Mouse (Mus musculus) NIH3T3 (cell line): ENCODE data around the gene Mrpl50.
A peak's percentile ranks its signal among the peaks of the same experiment; 100 is the strongest.
"Not testable (repeated sequence)": the region's sequence is repeated elsewhere in the genome, so short reads cannot be mapped to it uniquely, and the experiment has no call there.

ENCODE experiments used
- DNase-seq: peaks from one replicate; pipeline ENCODE4 v3.0.0-alpha.2; 2012; ENCODE audit warnings: low read depth

Mrpl50 gene

DNA sequence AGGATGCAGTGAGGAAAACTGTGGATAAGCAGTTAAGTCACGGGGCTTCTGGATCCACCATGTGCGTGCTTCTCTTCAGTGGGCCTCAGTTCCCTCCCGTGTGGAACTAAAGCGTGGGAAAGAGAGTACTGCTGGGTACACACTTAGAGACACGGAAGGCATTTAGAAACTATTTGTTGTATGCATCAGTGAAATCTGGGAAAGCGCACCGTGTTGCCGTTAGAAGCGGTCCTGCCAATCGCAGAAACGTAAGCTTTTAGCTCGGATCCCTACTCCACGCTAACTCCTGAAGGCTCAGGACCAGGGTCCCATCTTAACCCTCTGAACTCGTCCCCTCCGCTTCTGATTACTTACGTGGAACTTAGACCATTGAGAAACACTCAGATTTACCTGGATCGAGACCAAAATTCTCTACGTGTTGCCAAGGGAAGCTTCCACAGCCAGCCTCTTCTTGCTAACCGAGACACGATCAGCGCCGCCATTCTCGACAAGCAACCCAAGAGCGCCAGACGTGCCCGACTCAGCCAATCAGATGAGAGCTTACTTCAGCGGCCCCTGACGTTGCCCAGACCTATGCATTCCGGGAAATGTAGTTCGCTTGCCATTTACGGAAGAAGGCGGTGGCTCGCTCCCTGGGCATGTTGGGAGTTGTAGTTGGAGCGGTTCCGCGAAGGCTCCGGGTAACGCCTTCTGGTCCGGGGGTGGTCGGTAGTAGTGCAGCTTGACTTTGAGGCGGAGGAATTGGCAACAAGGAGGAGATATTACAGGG, at the start of gene Mrpl50, which contains the start of gene Zfp189:
Gene Mrpl50 (minus strand): TSS at position 522 of the 769 bp plus-strand sequence.
Gene Zfp189 (plus strand): TSS at position 605 of the 769 bp plus-strand sequence.
- DNase-seq, result peak; percentile 95

DNA sequence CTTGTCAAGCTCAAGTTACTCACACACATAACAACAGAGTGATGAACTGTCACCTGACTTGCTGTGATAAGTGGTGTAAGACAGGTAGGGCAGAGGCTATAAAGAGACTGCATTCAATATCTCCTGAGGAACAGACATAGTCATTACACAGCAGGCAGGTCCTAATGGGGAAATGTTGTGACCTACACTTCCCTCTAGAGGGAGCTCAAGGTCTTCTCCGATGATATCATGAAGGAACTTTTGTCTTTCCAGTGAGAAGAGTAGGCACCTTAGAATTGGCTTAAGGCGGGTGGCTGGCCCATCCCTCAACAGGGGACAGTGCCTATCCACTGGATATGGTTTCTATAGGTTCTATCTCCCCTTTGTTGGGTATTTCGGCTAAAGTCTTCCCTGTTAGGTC, 46.7 kb upstream of the Mrpl50 start:
- peak; percentile 76 for DNase-seq

DNA sequence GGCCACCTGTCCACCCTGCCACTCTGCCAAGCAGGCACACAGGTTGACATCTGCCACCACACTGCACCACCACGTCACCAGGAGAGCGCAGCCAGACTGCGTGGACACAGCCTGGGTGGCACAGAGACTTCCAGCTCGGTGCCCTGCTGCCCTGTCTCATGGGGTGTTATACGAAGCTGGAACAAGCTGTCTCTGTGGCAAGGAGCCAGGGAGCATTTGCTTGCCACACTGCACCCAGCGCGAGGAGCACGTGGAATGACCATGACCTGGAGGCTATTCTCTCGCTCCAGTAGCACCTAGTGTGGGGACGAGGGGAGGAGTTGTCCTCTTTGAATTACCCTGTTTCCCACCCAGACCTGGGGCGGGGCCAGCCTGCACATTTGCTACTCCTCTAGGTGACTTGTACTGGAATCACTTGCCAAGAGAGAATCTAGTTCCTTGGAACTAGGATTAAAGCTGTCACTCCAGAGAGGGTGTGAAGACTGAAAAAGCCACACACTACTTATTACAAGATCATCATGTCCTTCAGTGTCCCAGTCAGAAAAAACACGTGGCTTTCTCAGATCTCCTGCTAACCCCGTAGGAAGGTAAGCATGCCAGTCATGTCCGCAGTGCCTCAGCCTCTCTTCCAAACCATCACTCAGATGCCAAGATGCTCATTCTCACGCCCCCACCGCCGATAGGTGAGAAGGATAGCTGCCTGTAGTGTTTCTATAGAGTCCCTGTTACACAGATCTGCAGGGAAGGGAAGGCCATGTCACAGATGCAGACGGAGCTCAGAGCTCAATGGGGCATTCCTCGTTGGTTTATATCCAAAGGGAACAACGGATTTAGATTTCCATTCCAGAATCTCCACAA, 39.3 kb upstream of the Mrpl50 start:
- peak; percentile 2 for DNase-seq

DNA sequence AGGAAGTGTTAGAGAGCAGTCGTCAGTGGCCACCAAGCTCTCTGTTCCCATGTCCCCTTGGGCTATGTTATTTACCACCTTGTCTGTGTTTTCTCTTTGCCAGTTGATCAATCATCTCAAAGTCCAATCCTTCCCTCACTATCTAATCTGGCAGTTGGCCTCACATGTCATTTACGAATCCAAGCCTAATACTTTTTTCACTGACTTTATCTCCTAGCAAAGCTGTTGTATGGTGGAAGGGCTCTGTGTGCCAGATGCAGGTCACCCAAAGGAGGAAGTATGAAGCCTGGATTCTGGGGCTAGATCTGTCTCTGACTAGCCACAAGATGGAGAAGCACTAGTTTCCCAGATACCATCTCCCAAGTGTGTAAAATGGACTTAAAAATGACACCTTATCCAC, 37.3 kb upstream of the Mrpl50 start:
- DNase-seq, result no peak

DNA sequence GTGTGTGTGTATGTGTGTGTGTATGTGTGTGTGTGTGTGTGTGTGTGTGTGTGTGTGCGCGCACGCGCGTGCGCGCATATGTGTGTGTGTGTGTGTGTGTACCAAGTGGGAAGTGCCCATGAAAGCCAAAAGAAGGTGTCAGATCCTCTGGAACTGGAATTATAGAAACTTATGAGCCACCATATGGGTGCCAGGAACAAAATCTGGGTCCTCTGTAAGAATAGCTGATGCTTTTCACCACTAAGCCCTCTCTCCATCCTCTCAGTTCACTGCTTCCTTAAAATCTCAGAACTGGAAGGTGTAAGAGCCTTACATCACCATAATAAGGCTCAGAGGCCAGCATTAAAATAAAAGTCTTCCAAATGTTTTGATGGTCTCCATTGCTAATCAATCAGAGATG, 36.5 kb upstream of the Mrpl50 start:
- DNase-seq, result no peak

DNA sequence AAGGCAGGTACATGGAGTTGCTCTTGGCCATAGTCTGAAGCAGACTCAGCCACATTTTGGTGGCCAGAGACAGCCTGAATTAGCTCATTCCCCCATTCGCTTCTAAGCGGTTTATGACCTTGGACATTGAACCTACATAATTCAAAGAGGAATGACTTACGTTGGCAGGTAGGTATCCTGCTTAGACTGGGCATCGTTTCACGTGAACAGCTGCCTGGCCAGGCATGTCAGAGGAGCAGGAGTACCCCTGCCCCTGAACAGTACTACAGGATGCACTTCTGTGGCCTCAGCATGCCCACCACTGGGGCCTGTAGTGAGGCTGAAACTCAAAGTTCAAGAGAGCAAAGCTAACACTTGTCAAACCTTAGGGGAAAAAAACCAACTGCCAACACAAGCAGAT, 32.5 kb upstream of the Mrpl50 start:
- DNase-seq, result no peak

DNA sequence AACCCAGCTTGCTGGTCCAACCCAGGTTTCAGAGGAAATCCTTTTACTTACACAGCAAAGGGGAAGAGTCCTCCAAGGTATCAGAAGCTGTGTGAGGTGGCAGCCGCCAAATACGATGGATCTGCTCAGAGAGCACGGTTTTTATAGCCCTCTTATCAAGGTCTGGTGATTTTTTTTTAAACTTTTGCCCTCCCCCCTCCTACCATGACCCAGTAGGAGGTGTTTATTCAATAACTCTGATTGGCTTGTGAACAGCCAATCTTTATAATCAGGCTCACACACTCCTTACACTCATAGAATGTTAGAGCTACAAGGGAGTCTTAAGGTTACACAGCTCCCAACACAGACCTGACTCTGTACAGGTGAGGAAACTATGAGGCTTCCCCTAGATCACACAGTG, 28.5 kb upstream of the Mrpl50 start, which contains the start of gene Aldob:
Gene Aldob (minus strand): TSS at position 164 of the 400 bp plus-strand sequence.
- no peak for DNase-seq

DNA sequence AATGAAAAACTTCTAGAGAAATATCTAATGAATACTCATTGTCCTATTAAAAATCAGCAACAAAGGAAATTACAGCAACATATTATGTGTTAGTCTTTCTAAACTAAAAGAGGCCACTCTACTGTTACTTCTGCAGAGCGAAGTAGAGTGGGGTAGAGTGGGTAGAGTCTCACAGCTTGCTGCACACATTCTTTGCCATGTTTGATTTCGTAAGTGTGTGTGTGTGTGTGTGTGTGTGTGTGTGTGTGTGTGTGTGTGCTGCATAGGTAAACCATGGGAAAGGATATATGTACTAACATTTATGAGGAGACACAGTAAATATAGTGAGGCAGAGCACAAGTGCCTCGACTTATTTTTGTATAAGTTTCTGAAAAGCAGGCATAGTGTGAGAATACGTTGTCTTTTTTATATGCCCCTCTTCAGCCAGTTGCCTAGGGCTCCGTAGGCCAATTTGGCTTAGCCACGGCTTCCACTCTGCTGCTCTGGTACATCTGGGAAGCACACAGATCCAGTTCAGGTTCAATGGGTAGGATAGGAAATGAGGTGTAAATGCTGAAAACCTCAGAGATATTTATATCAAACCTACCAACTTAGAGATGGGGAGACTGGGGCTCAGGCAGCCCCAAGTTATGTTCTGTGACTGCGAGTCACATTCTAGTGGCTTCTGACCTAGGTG, 26.8 kb upstream of the Mrpl50 start:
- DNase-seq, result no peak

DNA sequence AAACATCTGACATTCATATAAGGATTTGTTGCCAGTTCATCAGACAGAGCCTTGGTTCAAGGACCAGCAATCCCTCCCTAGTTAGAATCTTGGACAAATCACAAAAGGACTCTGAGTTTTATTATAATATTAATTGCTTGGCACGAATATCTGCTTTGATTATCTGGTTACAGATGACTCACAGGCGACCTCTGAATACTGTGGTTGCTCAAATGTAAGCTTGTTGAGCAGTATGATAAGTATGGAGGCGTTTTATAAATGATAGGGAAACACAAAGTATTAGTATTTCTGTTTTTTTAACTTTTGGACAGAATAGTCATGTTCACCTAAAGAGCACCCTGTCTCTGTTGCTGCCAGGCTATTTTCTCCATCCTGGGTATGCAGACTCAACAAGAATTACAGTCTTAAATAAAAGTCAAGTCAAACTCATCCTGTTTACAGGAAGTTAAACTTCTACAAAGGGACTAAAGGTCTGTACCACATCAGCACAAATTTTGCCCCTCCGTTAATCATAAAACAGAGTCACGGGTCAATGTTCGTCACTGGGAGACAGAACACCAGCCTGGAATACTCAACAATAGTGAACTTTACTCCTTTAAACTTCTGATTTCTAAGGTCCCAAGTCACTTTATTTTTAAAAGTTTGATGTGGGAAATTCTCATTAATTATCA, 26.1 kb upstream of the Mrpl50 start:
- DNase-seq, result peak; percentile 43

DNA sequence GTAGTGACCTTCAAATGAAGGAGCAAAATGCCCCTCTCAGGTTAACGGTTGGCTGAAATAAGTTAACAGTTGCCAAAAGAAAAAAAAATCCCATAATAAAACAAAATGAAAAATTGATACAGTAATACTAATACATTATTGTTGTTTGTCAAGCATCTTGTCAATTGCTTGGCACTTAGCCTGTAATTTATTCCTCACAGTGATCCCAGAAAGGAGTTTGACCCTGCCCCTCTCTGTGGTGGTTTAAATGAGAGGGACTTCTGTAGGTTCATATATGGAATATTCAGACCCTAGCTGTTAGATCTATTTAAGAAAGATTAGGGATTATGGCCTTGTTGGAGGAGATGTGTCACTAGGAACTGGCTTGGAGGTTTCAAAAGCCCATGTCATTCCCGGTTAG, 25.1 kb upstream of the Mrpl50 start:
- DNase-seq, result no peak

DNA sequence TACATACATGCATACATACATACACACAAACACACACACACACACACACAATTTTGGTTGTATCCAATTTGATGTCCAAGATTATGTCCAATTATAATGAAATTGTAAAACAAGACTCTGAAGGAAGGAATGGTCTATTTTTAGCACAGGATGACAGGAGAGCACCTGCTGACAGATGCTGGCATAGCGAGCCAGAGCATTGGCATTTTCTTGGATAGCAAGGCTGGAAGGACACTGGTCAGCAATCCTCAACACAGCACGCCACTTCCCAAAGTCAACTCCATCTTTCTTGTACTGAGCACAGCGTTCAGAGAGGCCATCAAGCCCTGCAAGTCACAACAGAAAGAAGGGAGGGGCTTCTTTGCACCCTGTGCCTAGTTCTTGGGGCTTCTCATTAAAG, 20.1 kb upstream of the Mrpl50 start:
- no peak for DNase-seq

DNA sequence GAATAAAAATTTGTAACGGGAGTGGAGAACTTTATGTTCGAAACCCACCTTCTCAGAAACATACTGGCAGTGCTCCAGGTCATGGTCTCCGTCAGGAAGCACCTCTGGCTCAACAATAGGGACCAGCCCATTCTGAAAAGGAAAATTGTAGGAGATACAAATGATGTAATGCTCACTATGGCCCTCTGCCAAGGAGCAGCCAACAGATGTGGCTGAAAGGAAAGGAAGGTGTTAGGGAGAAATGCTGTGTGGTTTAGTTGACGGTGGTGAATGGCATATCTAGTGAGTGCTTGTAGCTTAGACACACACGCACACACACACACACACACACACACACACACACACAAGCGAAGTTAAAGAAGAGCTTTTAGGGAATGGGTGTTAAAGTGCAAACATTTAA, 18.8 kb upstream of the Mrpl50 start:
- peak; percentile 39 for DNase-seq

DNA sequence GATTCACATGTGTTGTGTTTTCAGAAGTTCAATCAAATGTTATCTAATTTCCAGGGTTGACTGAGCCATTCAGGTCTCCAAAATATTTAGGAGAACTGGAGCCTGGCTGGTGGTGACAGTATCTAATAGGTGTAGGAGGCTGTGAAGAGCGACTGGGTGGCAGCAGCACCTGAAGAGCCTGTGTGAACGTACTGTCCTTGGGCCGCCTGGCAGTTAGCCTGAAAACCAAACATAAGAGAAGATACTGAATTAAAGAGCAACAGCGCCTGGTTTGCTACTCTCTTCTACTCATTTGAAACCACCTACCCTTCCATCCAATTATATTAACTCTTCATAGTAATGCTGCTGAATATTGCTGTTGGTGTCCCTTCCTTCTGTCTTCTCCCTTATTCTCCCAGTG, 15.8 kb upstream of the Mrpl50 start:
- no peak for DNase-seq

DNA sequence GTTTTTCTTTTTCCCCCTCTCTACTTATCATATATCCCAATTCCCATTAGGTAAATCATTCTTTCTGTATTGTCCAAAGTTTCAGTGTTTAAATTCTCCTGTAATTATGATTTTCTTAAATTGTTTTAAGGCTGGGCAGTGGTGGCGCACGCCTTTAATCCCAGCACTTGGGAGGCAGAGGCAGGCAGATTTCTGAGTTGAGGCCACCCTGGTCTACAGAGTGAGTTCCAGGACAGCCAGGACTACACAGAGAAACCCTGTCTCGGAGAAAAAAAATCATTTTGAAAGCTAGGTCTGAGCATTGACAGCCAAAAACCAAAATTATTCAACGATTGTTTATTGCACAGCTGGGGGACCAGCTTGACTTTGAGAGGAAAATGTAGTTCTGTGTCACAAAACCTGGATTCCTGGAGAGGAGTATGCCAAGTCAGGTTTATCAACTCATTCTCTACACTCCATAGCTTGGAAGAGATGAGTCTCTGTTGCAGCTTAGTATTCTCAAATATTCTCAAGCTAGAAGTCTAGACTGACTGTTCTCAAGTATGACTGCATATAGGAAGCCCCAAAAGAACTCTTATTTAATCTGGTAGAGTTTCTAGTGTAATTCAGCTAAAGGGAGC, 14.9 kb upstream of the Mrpl50 start:
- DNase-seq, result no peak

DNA sequence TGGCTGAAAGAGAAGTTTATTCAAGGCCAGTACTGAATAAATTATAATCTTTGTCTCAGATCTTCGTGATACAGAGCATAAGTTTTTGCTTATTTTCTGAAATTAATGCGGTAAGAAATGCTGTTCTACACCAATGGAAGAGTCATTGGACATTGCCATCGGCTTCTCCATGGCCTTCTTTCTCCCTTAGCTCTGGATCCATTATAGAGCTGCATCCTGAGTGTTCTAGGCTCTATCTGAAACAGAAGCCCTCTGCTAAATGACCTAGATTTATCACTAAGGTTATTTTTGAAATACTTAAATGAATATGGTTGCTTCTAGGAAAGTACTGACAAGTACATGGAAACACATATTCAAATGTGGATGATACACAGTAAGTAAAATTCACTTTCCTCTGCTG, 14.1 kb upstream of the Mrpl50 start:
- no peak for DNase-seq

DNA sequence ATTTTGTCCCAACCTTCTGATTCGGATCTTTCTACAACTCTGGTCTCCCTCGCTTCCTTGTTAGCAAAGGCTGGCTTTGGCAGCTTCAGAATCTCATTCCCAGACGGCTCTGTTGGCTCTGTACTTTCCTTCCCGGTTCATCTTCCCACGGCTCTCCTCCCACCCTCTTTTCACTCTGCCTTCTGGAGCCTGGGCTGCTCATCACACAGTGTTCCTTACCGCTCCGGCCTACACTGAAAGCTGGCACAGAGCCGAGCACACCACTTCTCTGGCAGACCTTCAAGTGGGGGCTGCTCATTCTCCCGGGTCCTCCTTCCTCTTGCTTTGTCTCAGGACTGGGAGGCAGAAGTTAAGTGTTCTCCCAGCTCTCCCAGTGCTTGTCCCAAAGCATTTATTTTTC, 1.7 kb upstream of the Mrpl50 start:
- no peak for DNase-seq

DNA sequence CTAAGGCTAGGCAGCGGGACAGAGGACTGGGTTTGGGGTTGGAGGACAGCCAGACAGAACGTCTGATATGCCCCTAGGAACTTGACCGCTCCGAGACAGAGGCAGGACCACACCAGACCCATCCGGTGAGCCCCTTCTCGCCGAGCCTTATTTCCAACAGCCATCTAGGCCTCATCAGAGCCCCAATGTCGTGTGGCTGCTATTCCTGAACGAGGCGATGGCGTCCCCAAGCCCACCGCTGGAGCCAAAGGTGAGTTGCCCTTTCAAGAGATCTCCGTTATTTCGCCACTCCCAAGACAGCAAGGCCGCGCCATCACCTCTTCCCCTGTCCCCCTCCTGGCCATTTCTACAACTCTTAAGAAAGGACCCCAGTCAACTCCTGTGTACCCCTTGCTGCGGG, 453 bp upstream of the Mrpl50 start:
- DNase-seq, result no peak

DNA sequence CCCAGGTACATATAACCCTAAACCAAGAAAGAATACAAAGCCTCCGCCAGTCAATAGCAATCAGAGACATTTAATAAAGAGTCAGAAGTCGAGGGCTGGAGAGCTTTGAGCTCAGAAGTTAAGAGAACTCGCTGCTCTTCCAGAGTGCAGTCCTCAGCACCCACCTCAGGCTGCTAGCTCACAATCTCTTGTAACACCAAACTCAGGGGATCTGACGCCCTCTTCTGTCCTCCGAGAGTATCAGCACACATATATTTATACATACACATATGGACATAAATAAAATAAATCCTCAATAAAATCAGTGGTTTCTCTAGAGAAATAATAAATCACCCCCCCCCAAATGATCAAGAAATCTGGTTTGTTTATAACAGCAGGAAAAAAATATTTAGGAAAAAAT, 1.4 kb downstream of the Mrpl50 start:
- peak; percentile 30 for DNase-seq

DNA sequence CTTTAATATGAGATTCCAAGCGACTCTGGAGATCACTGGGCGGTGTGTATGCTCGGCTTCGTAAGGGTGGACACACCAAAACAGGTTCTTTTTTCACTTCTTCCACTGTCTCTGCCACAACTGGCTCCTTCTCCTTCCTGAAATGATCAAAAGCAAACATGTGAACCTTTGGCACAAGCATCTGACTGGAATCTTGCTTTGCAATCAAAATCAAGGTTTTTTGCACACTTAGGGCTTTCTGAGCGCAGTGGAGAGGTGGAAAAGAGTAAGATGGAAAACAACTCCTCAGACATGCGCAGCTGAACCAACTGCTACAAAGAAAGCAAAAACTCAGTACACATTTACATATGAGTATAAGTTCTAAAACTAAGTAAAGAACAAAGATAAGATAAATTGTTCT, 6.5 kb downstream of the Mrpl50 start:
- DNase-seq, result no peak

DNA sequence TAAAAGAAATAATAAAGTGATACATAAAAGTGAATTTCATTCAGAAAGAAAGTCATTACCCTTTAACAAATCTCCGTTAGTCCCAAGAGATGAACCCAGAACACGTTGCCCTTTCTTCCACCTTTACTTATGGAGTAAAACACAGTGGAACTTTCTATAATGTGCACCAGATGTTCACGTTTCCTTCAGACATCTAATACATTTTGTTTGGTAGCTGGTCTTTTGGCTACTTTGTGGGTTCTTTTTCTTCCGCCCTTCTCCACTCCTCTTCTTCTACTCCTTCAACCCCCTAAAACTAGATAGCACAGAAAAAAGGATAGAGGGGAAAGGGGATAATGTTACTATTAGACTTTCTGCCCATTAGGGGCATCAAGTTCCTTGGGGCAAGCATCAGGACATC, 8.3 kb downstream of the Mrpl50 start:
- DNase-seq, result no peak

DNA sequence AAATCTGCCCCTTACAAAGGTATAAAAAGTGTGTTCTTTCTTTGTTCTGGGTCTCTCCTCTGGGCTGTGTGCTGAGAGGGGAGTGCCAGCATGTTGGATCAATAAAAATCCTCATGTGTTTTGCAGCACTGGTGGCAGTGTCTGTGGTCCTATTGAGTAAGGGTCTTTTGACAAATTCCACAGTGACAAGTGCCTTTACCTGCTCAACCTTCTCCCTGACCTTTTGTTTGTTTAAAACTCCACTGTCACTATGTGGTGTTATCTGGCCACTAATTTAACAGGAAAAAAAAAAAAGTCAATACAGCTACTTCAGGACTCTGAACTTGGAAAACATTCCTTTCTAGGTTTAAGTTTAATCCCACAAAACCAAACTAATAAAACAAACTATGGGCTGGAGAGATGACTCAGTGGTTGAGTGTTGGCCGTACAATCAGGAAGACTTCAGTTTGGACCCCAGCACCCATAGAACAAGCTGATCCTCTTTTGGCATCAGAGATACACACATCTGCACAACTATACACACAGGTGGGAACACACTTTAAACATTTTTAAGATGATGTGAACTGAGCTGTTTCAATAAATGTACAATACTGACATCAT, 10.6 kb downstream of the Mrpl50 start:
- DNase-seq, result not testable (repeated sequence)
